Mouse (Mus musculus): ENCODE results near the gene Trp53bp1.

Trp53bp1 gene

GRCm38 (mm10) chr2:121271236-121271927, at the start of gene Trp53bp1:
Gene Trp53bp1 (minus strand): TSS chr2:121271407.
- H3K36me3 ChIP-seq (ENCODE audit: control insufficient read depth, insufficient read depth, low read length, poor library complexity, severe bottlenecking), result 0 out of 2 replicates have a peak, but pooled peaks cover 2% of the 10 kb centered on the region
- peak; percentile 96 for DNase-seq (ENCODE audit: low read depth, low spot score)
- no peaks in the 10 kb centered on the region for H3K27me3 ChIP-seq (ENCODE audit: control insufficient read depth, insufficient read depth, low read length, poor library complexity, severe bottlenecking)

GRCm38 (mm10) chr2:121316278-121316677, 45.1 kb upstream of the Trp53bp1 start:
- H3K36me3 ChIP-seq (ENCODE audit: control insufficient read depth, insufficient read depth, low read length, poor library complexity, severe bottlenecking), result peaks cover 2% of the 10 kb centered on the region; the same call in 1 of the 2 replicates
- DNase-seq (ENCODE audit: low read depth, low spot score), result no peak
- H3K27me3 ChIP-seq (ENCODE audit: control insufficient read depth, insufficient read depth, low read length, poor library complexity, severe bottlenecking), result no peaks in the 10 kb centered on the region

GRCm38 (mm10) chr2:121308997-121309416, 37.8 kb upstream of the Trp53bp1 start:
- Histone ChIP-seq H3K27me3 (ENCODE audit: control insufficient read depth, insufficient read depth, low read length, poor library complexity, severe bottlenecking) (no peaks in the 10 kb centered on the region), H3K36me3 (ENCODE audit: control insufficient read depth, insufficient read depth, low read length, poor library complexity, severe bottlenecking) (no peaks in the 10 kb centered on the region)
- no peak for DNase-seq (ENCODE audit: low read depth, low spot score)

- Histone ChIP-seq H3K36me3 (ENCODE audit: control insufficient read depth, insufficient read depth, low read length, poor library complexity, severe bottlenecking) (no peaks in the 10 kb centered on the region), H3K27me3 (ENCODE audit: control insufficient read depth, insufficient read depth, low read length, poor library complexity, severe bottlenecking) (no peaks in the 10 kb centered on the region)
- no peak for DNase-seq (ENCODE audit: low read depth, low spot score)
Measured at GRCm38 (mm10) chr2:121300036-121300435, 28.8 kb upstream of the Trp53bp1 start.

- Histone ChIP-seq H3K36me3 (ENCODE audit: control insufficient read depth, insufficient read depth, low read length, poor library complexity, severe bottlenecking) (no peaks in the 10 kb centered on the region), H3K27me3 (ENCODE audit: control insufficient read depth, insufficient read depth, low read length, poor library complexity, severe bottlenecking) (no peaks in the 10 kb centered on the region)
- no peak for DNase-seq (ENCODE audit: low read depth, low spot score)
Measured at GRCm38 (mm10) chr2:121299471-121299870, 28.3 kb upstream of the Trp53bp1 start.

- Histone ChIP-seq H3K27me3 (ENCODE audit: control insufficient read depth, insufficient read depth, low read length, poor library complexity, severe bottlenecking) (no peaks in the 10 kb centered on the region), H3K36me3 (ENCODE audit: control insufficient read depth, insufficient read depth, low read length, poor library complexity, severe bottlenecking) (no peaks in the 10 kb centered on the region)
- no peak for DNase-seq (ENCODE audit: low read depth, low spot score)
Measured at GRCm38 (mm10) chr2:121298131-121298530, 26.9 kb upstream of the Trp53bp1 start.

GRCm38 (mm10) chr2:121297701-121298100, 26.5 kb upstream of the Trp53bp1 start:
- no peaks in the 10 kb centered on the region for H3K36me3 ChIP-seq (ENCODE audit: control insufficient read depth, insufficient read depth, low read length, poor library complexity, severe bottlenecking)
- no peak for DNase-seq (ENCODE audit: low read depth, low spot score)
- no peaks in the 10 kb centered on the region for H3K27me3 ChIP-seq (ENCODE audit: control insufficient read depth, insufficient read depth, low read length, poor library complexity, severe bottlenecking)

- Histone ChIP-seq H3K27me3 (ENCODE audit: control insufficient read depth, insufficient read depth, low read length, poor library complexity, severe bottlenecking) (no peaks in the 10 kb centered on the region), H3K36me3 (ENCODE audit: control insufficient read depth, insufficient read depth, low read length, poor library complexity, severe bottlenecking) (no peaks in the 10 kb centered on the region)
- DNase-seq (ENCODE audit: low read depth, low spot score), result no peak
Measured at GRCm38 (mm10) chr2:121296754-121297231, 25.6 kb upstream of the Trp53bp1 start.

- H3K36me3 ChIP-seq (ENCODE audit: control insufficient read depth, insufficient read depth, low read length, poor library complexity, severe bottlenecking), result no peaks in the 10 kb centered on the region
Measured at GRCm38 (mm10) chr2:121295608-121296571, 24.7 kb upstream of the Trp53bp1 start.

GRCm38 (mm10) chr2:121294753-121295607, 23.8 kb upstream of the Trp53bp1 start:
- Histone ChIP-seq H3K27me3 (ENCODE audit: control insufficient read depth, insufficient read depth, low read length, poor library complexity, severe bottlenecking) (no peaks in the 10 kb centered on the region), H3K36me3 (ENCODE audit: control insufficient read depth, insufficient read depth, low read length, poor library complexity, severe bottlenecking) (no peaks in the 10 kb centered on the region)
- no peak for DNase-seq (ENCODE audit: low read depth, low spot score)

More at GRCm38 (mm10) chr2:121295608-121296571, 24.7 kb upstream of the Trp53bp1 start:
- H3K27me3 ChIP-seq (ENCODE audit: control insufficient read depth, insufficient read depth, low read length, poor library complexity, severe bottlenecking), result no peaks in the 10 kb centered on the region
- DNase-seq (ENCODE audit: low read depth, low spot score), result no peak

- no peak for DNase-seq (ENCODE audit: low read depth, low spot score)
- Histone ChIP-seq H3K27me3 (ENCODE audit: control insufficient read depth, insufficient read depth, low read length, poor library complexity, severe bottlenecking) (no peaks in the 10 kb centered on the region), H3K36me3 (ENCODE audit: control insufficient read depth, insufficient read depth, low read length, poor library complexity, severe bottlenecking) (no peaks in the 10 kb centered on the region)
Measured at GRCm38 (mm10) chr2:121294182-121294581, 23.0 kb upstream of the Trp53bp1 start.

GRCm38 (mm10) chr2:121292316-121293013, 21.3 kb upstream of the Trp53bp1 start:
- no peak for DNase-seq (ENCODE audit: low read depth, low spot score)
- H3K27me3 ChIP-seq (ENCODE audit: control insufficient read depth, insufficient read depth, low read length, poor library complexity, severe bottlenecking), result no peaks in the 10 kb centered on the region
- H3K36me3 ChIP-seq (ENCODE audit: control insufficient read depth, insufficient read depth, low read length, poor library complexity, severe bottlenecking), result no peaks in the 10 kb centered on the region

GRCm38 (mm10) chr2:121289730-121290540, 18.7 kb upstream of the Trp53bp1 start:
- no peak for DNase-seq (ENCODE audit: low read depth, low spot score)
- no peaks in the 10 kb centered on the region for H3K36me3 ChIP-seq (ENCODE audit: control insufficient read depth, insufficient read depth, low read length, poor library complexity, severe bottlenecking)
- H3K27me3 ChIP-seq (ENCODE audit: control insufficient read depth, insufficient read depth, low read length, poor library complexity, severe bottlenecking), result no peaks in the 10 kb centered on the region
